Mouse (Mus musculus) gastrocnemius, postnatal 10 days (tissue): Measurements from ENCODE around the gene Vmn1r117. TPM values are rescaled to one million over a fixed set of nuclear protein-coding genes. Genes with fewer than 3 reads are reported as not detected.
"Not testable (repeated sequence)": the region's sequence is repeated elsewhere in the genome, so short reads cannot be mapped to it uniquely, and the experiment has no call there.

Source experiments
- DNase-seq: peaks from one replicate; pipeline ENCODE4 v3.0.0; 2021; ENCODE audit warnings: mixed read lengths
- long read RNA-seq, 2 experiments: library from polyadenylated mRNA; stranded (forward); transcript quantifications; one replicate each; pipeline ENCODE4 v2.0.0; 2021
- total RNA-seq, 2 experiments: library from RNA; stranded (reverse); gene quantifications; 2 replicates each; pipeline ENCODE4 v1.2.3; 2021

The Vmn1r117 gene
- not detected for total RNA-seq
- long read RNA-seq, experiment 1 = 0 reads
- long read RNA-seq, experiment 2 = 0 reads

DNA sequence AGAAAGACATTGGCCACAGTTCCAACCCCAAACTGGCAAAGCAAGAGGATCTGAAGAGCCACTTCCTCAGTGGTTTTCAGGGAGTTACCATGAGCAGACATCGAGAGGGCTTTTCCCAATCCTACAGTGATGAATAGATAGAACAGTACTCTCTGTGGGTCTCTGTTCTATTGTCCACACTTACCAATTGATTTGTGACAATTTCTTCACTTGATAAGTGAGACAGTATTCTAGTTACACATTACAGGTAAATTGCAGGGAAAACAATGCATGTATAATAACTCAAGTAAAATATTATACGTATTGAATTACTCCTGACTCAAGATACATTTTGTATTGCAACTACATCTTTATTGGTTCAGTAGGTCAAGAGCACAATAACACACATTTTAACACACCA lies at the start of gene Vmn1r117:
Gene Vmn1r117 (minus strand): TSS at position 101 of the 400 bp plus-strand sequence.
- DNase-seq = not testable (repeated sequence)

- DNase-seq = not testable (repeated sequence)
Observed at GRCm38 (mm10) chr7:20912247-20912646, 28.3 kb upstream of the Vmn1r117 start, which contains the start of gene Vmn1r118. TSS of gene Vmn1r118 (minus strand) at chr7:20912347.

DNA sequence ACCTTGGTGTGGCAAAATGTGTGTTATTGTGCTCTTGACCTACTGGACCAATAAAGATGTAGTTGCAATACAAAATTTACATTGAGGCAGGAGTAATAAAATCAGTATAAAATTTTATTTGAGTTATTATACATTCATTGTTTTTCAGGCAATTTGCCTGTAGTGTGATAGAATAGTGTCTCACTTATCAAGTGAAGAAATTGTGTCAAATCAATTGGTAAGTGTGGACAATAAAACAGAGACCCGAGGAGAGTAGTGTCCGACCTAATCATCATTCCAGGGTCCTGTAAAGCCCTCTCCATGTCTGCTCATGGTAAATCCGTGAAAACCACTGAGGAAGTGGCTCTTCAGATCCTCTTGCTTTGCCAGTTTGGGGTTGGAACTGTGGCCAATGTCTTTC lies 12.0 kb downstream of the Vmn1r117 start, which contains the start of gene Vmn1r116:
Gene Vmn1r116 (plus strand): TSS at position 301 of the 400 bp plus-strand sequence.
- not testable (repeated sequence) for DNase-seq

DNA sequence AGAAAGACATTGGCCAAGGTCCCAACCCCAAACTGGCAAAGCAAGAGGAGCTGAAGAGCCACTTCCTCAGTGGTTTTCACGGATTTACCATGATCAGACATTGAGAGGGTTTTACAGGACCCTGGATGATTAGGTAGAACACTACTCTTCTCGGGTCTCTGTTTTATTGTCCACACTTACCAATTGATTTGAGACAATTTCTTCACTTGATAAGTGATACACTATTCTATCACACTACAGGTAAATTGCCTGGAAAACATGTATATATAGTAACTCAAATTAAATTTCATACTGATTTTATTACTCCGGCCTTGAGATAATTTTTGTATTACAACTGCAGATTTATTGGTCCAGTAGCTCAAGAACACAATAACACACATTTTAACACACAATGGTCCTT lies 39.0 kb downstream of the Vmn1r117 start, which contains the start of gene Vmn1r115:
Gene Vmn1r115 (minus strand): TSS at position 101 of the 400 bp plus-strand sequence.
- DNase-seq = not testable (repeated sequence)

Other genes with a start within 250 kb of the Vmn1r117 start
- not detected for gene Vmn1r107, start 215.2 kb downstream of the Vmn1r117 start, total RNA-seq
- not detected for gene Vmn1r111, start 180.9 kb downstream of the Vmn1r117 start, total RNA-seq
- gene Gm10668, start 153.5 kb downstream of the Vmn1r117 start, total RNA-seq = not detected
- gene Vmn1r112, start 112.9 kb downstream of the Vmn1r117 start, total RNA-seq = not detected
- gene Vmn1r113, start 96.8 kb downstream of the Vmn1r117 start, total RNA-seq = not detected
- gene Vmn1r114, start 71.9 kb downstream of the Vmn1r117 start, total RNA-seq = not detected
- gene Vmn1r115, start 39.1 kb downstream of the Vmn1r117 start, total RNA-seq = not detected
- not detected for gene Vmn1r116, start 11.9 kb downstream of the Vmn1r117 start, total RNA-seq
- gene Vmn1r118, start 28.2 kb upstream of the Vmn1r117 start, total RNA-seq = not detected
- gene Vmn1r119, start 128.3 kb upstream of the Vmn1r117 start, total RNA-seq = not detected
- gene Vmn1r120, start 169.7 kb upstream of the Vmn1r117 start, total RNA-seq = not detected
- gene Vmn1r121, start 214.4 kb upstream of the Vmn1r117 start, total RNA-seq = not detected